Mouse (Mus musculus) NIH3T3 (cell line): Measurements from ENCODE around the gene Ccr3.
A peak's percentile ranks its signal among the peaks of the same experiment; 100 is the strongest.
"Not testable (repeated sequence)": the region's sequence is repeated elsewhere in the genome, so short reads cannot be mapped to it uniquely, and the experiment has no call there.

ENCODE experiments used
- DNase-seq: peaks from one replicate; pipeline ENCODE4 v3.0.0-alpha.2; 2012; ENCODE audit warnings: low read depth

The Ccr3 gene

DNA sequence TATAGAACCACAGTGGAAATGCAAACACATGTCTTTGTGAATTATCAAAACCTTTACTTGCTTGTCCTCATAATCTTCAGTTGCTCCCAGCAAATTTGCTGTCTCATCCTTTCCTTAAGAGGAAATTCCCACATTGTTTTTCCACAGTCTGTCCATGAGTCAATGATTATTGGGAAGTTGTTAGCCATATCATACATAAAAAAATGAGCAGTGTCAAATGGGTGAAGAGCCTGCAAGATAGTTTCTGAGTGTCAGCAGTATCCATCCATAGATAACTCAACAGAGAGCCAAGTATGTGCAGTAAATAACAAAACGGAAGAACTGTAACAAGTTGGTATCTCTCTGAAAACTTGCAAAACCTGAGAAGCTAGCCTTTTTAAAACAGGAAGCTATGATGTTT lies at the start of gene Ccr3:
TSS of gene Ccr3 (plus strand) at position 301 of the 400 bp plus-strand sequence.
- DNase-seq, result no peak

DNA sequence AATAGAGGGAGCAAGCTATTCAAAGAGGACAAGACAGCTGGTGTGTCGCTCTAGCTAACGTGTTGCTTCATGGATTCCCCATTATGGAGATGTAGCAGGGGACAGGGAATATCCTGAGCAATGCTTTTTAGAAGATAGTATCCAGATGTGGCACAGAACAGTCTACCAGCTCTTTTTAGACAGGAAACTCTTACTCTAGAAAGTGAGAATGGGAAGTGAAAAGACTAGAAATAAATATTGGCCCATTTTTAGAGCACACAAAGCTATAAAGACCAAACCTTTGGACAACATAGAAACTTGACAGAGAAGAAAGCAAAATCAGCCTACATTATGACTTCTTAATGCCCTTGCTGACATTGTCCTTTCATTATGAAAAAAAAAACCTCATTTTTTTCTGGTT lies 46.1 kb upstream of the Ccr3 start:
- no peak for DNase-seq

DNA sequence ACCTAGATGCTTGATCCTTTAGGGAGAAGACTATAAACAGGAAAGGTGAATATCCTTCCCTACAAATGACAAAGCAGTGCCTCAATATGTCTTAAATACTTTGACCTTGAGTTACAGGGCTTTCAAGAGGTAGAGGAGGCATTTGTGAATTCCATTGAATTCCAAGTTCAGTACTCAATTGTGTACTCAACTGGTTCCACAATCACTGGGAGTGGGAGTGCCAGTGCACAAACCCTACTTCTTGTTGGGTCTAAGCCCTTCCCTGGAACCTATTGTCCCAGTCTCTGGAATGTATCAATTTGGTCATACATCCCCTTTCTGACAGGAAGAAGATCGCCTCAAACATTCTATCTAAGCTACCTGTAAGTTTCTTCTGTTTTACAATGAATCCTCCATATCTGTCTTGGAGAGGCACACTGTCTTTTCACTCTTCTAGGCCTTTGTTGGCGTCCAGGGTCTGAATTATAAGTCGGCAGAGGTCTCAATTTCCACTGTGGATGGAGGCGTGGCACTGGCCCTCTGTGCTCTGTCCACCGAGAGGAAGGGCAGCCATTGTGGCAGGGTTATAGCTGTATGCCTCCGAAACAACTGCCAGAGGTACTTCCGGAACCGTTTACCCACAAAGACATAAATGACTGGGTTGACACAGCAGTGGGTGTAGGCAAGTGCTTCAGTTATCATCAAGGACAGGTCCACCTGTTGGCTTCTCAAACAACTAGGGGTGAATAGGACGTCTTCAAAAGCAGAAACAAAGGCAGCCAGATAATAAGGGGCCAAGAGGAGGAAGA lies 44.7 kb upstream of the Ccr3 start:
- no peak for DNase-seq

DNA sequence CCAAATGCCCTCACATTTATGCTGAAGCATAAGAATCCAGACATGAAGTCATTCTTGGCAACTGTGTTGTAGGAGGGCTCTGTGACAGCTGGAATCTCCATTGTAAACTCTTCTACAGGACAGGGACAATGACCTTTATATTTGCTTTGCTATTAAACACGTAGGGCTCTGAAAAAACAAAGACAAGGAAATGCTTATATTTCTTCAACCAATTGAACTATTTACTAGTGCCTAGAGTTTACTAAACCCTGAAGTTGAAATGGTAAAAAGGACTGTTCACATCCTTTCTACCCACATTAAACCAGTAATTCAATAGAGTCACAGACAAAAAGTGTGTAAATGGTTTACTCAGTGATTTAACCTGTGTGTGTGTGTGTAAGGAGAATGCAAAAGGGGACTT lies 43.5 kb upstream of the Ccr3 start, which contains the start of gene Ccr1l1:
TSS of gene Ccr1l1 (minus strand) at position 101 of the 400 bp plus-strand sequence.
- no peak for DNase-seq

DNA sequence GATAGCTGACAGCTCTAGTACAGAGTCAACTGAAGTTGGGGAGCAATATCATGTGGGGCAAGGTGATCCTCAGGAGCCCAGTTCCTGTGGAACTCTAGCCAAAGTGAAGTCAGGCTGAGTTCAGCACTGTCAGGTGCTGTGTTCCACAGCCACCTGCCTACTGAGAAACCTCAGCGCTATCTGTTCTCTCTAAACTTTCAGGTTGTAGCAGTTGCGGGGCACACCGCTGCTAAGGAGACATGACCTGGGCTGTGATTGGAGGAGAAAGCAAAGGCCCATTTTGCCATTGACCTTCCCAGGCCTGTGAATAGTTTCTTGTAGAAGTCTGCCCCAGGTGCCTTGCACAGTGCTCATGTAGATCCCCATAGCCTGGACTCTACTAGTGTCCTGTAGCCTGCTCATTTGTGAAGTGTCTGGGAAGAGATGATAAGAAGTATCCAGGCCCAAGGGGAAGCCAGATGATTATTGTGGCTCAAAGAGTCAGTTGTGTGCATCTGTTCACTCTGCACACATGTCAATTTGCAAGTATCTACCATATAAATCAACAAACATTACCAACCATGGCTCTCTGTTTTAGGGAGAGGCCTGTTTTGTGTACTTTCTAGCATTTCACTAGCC lies 40.8 kb upstream of the Ccr3 start:
- not testable (repeated sequence) for DNase-seq

DNA sequence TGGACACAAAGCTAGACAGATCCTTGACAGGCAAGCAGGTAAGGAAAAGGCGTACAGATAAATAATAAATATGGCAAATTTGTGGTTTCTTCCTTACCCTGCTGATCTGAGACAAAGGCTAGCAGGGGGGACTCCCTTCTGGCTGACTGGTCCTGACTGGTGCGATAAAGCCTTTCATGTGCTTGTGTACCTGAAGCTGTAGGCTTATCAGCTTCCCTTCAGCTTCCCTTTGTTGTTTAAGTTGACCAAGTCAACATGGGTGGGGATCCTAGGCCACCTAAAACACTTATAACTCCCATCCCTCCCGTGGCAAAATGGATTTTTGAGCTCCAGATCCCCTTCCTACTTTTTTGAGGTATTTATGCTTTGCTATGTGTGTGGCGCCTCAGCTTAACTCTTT lies 39.9 kb upstream of the Ccr3 start:
- no peak for DNase-seq

DNA sequence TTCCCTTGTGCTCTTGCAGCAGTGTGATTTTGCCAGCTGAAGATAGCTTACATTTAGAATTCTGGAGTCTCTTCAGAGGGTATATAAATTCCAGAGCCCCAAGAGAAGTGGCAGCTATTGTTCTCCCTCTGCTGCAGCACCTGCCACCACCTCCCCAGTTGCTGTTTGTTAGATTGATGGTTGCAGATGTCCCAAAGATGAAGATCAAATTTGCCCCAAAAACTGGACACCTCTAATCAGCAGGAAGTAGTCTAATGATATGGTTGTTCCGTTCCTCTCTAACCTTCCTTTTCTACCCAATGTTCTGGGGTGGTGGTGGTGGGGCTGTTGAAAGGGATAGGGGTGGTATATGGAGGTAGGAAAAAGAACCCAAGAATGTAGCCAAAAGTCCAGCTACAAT lies 39.1 kb upstream of the Ccr3 start:
- DNase-seq, result no peak

DNA sequence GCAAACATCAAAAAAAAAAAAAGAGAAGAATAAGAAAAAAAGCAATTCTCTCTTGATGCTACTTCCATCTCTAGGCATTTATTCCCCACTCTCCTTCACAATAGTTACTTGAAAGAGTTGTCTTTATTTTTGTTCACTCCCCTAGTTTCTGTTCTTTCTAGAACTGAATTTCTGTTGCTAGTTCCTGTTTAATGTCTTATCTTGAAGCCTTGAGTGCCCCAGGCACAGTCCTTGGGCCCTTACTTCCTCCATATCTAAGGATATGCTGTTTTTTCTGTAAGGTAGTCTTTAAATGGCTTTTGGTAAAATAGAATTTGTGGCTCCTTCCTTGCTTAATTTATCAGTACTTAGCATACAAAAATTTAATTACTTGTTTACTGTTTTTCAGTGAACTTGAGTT lies 36.8 kb upstream of the Ccr3 start:
- no peak for DNase-seq

DNA sequence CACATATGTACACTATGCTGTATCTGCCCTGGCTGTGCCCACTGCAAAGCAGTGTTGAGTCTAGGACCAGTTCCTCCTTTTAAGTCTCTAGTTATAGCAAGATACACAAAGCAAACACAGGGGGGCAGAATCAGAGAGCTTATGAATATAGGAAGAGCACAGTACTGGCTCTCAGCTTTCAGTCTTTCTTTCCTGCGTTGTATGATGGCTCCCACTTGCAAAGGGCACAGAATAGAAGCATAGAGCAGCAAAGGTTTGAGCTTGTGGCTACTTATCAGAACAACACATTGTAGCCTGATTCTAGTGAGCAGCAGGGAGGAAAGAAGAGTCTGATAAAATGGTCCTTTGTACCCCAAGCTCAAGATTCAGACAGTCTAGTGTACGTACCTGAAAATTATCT lies 35.6 kb upstream of the Ccr3 start:
- no peak for DNase-seq

DNA sequence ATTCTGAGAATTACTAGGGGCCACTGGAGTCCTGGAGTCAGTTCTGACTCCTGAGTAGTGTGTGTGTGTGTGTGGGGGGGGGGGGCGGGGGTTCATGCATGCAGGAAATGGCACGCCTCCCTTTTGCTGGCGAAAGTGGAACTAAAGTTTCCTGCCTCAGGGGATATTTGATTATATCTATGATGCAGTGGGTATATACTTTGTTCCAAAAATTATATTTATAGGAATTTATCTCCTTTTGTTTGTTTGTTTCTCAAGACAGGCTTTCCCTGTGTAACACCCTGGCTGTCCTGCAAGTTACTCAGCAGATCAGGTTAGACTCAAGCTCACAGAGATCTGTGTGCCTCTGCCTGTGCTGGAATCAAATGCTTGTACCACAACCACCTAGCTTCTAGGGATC lies 32.1 kb upstream of the Ccr3 start:
- DNase-seq, result no peak

DNA sequence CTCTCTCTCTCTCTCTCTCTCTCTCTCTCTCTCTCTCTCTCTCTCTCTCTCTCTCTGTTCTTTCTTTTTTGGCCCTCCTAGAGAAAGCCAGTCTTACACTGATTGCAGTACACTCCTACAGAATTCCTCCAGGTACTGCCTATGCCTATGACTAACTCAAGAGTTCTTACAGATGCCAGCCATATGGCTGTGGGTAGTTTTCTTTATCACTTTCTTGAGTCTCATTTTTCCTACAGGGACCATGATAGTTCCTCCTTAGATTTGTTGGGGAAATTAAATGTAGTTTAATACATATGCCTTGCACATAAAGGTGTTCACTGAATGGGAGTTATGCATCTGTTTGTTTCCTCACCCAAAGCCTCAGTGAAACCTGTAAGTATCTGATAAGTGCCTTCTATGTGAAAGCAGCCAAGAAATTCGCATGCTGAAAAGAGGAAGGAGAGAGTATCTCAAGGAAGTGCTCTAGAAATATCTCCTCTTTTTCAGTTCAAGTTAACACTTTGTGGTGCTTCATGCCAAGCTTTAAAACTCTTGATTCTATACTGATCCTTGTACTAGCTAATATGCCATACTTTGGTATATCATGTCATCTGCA lies 30.4 kb upstream of the Ccr3 start:
- DNase-seq, result no peak

DNA sequence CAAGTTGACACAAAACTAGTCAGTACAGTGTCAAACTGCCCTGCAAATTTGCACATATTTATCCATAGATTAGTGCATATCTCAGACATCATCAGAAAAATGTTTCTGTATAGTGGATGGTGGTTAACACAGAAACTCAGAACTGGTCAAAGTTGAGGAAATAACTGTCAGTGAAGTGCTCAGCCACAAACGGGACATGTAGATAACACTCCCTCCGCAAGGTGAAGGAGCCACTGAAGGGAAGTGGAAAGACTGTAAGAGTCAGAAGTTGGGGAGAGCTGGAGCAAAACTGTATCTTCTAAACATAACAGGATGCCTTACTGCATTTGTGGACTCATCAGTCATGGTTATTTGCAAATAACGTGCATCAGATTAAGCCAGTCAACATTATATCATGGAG lies 24.1 kb upstream of the Ccr3 start:
- DNase-seq, result no peak

DNA sequence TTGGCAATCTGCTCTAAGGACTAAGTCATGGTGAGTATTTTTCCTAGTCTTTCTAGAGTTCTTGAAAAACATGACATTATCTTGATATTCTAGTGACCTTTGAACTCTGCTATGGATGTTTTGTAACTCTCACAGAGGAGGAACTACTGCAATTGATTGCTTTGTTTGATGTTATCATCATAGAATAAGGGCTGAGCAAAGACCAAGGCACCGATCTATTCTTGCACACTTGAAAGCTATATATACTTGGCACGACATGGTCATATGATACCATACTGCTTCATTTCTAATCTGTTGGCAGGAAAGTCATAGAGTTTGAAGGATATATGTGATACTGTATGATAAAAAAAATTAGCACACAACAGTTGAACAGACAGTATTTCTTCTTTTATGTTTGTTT lies 22.0 kb upstream of the Ccr3 start:
- DNase-seq, result no peak

DNA sequence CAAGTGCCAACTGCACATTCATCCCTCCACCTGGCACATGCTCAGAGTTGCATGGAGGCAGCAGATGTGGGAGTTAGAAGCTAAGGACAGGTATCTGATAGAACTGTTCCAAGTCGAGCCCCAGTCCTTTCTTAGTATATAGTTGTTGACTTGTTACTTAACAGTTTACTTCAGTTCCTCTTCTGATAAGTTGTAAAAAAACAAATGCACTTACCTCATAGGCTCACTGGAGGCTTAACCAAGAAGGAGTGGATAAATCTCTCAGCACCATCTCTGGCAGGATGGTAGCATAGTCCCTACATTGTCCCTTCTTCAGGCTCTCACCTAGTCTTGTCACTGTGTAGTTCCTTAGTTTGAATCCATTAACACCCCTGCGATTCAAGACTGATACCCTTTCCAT lies 9.1 kb upstream of the Ccr3 start:
- no peak for DNase-seq

DNA sequence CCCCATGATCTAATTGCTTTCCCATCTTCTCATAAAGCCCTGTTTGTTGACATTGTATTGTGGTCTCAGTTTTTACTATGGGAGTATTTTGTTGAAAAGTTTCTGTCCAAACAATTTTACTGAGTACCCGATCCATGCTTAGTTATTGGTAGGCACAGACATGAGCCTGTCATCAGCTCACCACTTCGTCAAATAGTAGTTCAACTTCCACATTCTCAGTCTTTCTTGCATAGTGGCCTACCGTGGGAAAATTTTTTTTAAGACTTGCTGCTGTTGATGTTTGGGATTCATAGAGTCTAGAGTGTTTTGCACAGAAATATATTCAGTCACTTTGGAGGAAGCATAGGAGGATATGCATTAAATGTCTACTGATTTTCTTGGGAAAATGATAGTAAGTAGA lies 8.5 kb upstream of the Ccr3 start:
- DNase-seq, result no peak

DNA sequence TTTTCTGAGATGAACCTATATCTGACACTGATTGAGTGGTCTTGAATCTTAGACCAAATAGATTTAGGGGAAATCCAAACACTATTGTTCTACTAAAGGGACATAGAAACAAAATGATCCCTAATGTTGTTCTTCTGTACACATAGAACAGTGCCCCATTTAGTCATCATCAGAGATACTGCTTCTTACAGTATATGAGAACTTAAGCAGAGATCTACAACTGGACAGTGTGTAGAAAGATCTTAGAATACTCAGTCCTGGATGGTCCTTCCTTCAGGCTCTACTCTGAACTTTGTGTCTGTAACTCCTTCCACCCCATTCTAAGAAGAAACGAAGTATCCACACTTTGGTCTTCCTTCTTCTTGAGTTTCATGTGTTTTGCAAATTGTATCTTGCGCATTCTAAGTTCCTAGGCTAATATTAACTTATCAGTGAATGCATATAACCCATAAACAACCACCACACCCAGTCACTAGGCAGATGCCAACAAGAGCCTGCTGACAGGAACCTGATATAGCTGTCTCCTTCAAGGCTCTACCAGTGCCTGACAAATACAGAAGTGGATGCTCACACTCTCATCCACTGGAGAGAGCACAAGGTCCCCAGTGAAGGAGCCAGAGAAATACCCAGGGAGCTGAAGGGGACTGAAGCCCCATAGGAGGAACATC lies 6.7 kb upstream of the Ccr3 start:
- no peak for DNase-seq

DNA sequence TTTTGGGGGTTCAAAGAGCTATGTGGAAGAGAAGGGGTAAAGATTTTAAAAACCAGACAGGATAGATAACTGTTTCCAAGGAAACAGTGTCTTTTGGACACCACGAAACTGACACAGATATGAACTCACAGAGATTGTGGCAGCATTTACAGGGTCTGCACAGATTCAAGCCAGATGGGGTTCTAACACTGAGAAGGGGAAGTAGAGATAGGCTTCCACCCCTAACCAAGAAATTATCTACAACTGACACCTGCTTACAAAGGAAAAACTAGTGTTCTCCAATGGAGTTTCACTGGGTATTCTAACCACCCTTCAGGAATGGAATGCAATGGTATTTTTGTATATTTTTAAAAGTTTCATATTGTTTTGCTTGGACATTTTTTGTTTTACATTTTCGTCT lies 5.7 kb upstream of the Ccr3 start:
- DNase-seq, result no peak

DNA sequence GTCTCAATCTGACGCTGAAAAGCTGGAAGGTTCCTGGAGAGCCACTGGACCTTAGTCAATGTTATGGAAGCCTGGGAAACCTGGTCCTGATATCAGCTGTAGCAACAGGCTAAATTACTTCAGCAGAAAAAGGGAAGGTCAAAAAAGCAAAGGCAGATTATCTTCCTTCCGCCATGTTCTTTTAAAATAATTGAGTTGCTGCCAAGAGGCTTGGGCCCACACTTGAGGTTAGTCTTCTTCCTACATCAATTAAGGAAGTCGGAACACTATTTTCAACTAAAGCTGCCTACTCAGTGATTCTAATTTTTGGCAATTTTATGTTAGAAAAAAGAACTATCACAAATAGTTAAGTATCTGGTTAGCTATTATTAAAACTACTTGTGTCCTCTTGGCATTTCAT lies 1.9 kb upstream of the Ccr3 start:
- no peak for DNase-seq

DNA sequence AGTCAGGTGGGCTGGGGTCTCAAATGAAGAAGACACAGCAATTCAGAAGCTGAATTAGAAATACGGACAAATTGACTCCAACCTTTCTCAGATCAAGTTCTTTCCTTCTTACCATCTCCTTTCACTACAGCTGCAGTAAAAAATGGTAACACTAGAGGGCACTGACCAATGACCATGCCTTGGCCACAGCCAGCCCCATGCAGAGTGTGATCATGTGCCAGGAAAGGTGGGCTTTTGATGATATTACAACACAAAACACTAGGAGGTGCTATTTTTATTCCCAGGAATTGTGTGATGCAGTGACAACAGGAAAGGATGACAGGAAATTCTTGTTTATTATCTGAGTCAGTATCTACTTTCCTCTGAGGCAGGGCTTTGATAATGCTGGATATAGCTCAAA lies 11.6 kb downstream of the Ccr3 start:
- peak; percentile 22 for DNase-seq

DNA sequence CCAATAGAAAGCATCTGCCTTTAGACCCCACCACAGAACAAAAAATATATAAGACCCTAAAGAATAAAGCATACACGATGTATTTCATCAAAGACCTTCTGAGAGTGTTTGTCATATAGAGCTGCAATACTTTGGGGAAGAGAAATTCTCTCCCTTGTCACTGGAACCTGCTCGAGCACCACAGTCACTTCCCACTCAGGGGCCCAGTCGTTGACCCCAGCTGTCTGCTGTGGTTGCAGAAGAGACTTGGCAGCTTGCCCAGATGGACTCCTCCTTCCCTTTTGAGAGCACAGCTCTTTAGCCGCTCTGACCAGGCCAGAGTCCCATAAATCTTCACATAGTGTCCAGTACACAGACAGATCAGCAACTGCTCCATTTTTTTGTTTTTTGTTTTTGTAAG lies 15.9 kb downstream of the Ccr3 start:
- DNase-seq, result peak; percentile 2

DNA sequence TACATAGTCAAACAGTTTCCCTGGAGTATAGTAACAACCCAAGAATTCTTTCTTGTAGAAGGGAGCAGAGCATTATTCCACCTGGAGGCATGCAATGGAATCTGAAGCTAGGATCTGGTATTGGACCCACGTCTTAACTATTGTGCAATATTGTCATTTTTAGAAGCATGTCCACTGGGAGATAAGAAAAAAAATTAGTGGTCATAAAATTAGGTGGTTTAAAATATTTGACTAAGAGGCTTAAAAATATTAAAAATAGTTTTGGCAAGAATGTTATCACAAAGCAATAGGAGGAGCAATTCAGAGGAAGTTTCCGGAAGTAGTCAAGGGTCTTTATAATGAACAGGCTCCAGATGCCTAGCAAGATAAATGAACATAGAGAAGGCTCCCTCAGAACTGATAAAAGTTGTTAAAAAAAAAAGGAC lies 16.4 kb downstream of the Ccr3 start:
- DNase-seq, result no peak

DNA sequence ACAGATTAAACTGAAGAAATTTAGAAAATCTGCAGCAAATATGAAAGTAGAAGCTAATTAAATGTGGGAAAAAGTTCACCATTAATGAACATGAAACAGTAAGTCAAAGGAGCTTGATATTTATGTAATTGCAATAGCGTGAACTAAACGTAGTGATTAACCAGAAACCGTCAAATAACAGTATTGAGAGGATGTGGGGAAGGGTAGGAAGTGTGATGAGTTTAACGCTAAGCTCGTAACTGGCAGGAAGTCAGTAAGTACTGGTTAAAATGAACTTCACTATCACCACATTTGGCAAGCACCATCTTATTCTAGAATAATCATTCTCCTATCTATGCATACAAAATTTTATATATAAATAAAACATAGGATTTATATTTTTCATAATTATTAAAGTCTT lies 17.2 kb downstream of the Ccr3 start:
- DNase-seq, result no peak

DNA sequence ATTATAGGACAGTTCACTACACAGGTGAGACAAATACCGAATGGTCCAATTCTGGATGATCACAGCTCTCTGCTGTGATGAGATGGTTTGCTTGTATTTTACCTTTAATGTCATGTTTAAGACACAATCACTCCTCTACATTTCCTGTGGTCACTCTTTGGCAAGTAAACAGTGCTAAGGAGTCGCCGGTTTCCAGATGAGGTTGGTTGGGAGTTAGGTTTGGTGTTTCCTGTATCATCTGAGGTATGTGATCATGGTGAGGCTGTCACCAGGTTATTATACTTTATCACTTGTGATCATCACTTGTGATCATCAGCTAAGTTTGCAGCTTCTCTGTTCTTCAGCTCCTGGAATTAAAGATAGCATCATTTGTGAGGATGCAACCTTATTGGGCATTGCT lies 19.2 kb downstream of the Ccr3 start:
- DNase-seq, result no peak
